ENCODE assay signal across 14 mouse cellular contexts in the genomic region with DNA sequence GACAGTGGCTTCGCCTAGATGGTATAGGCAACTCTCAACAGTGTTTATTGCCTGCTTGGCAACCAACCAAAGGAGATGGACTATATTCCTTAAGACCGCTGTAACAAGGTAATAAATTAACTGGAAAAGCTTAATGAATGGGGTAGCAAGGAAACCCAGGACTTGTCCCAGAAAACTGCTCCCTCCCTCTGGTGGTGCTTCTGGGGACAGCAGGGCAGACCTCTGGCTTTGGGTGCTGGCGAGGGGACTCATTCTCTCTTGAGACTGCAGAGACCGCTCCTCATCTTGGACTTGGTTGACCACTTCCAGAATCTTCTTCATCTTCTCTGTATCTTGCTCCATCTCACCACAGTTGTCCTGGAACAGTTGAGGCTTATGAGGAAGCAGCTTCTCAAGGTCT. TPM values are rescaled to one million over a fixed set of nuclear protein-coding genes. Genes with fewer than 3 reads are reported as not detected.
DNase-seq lines count a peak whose midpoint lies in the region; ATAC-seq and TF ChIP-seq lines count a peak whose summit lies in the region.
"Had no signal": no experiment of that assay in that cellular context is flagged by ENCODE, and none has a peak within 500 bp of the region (broad histone marks: within the 10 kb centered on the region; RNA-seq: fewer than 3 reads in every experiment).

No protein-coding gene starts in this region.

- no peaks in the 10 kb centered on the region for H3K27me3 ChIP-seq in midbrain, postnatal 0 days (ENCODE audit: insufficient read depth, low read length)
- H3K27me3 ChIP-seq in midbrain, embryonic 16.5 days (ENCODE audit: control insufficient read depth, insufficient read depth, low read depth, low read length): no peaks in the 10 kb centered on the region
- H3K27me3 ChIP-seq in splenic B cell, adult 2 months (ENCODE audit: control insufficient read depth, insufficient read depth, low read length, poor library complexity, severe bottlenecking): no peaks in the 10 kb centered on the region
- H3K27me3 ChIP-seq: hindbrain, embryonic 13.5 days; limb, embryonic 12.5 days; Patski had no signal

- DNase-seq in adrenal gland, postnatal 10 days: peak; percentile 15
- no peak for DNase-seq in adrenal gland, postnatal 25 days
- peak; percentile 51 for DNase-seq in kidney, postnatal 10 days
- no peak for DNase-seq in kidney, adult 9 months
- no peak for DNase-seq in midbrain, postnatal 0 days (ENCODE audit: low spot score)
- peak; percentile 18 for DNase-seq in splenic B cell, adult 2 months (ENCODE audit: low read depth, low spot score)
- no peak for DNase-seq in cerebellum, adult 9-11 months
- DNase-seq: heart, adult 18-20 months; layer of hippocampus, adult 9-11 months; right cerebral cortex, adult 18-20 months had no signal

- peak; percentile 53 for TF ChIP-seq CTCF in midbrain, postnatal 0 days (IDR thresholded peaks at IDR 0.05)

- WGBS in midbrain, postnatal 0 days: 90% methylated on average over 4 of the region's 4 CpGs
- WGBS in midbrain, embryonic 16.5 days: 93% methylated on average over 4 of the region's 4 CpGs

- no peaks in the 10 kb centered on the region for H3K4me1 ChIP-seq in midbrain, postnatal 0 days (ENCODE audit: insufficient read depth, low read length)
- H3K4me1 ChIP-seq in midbrain, embryonic 16.5 days (ENCODE audit: control insufficient read depth, insufficient read depth, low read length): no peaks in the 10 kb centered on the region
- H3K4me1 ChIP-seq: limb, embryonic 12.5 days had no signal

- H3K4me2 ChIP-seq in midbrain, postnatal 0 days (ENCODE audit: low read depth, low read length, poor library complexity, severe bottlenecking): no peak overlapping the region
- H3K4me2 ChIP-seq in midbrain, embryonic 16.5 days (ENCODE audit: low read length): no peak overlapping the region
- H3K4me2 ChIP-seq: hindbrain, embryonic 13.5 days; limb, embryonic 12.5 days had no signal

- H3K9ac ChIP-seq in midbrain, postnatal 0 days (replicated peaks; ENCODE audit: low read length, poor library complexity, severe bottlenecking): no peak overlapping the region
- no peak overlapping the region for H3K9ac ChIP-seq in midbrain, embryonic 16.5 days (ENCODE audit: low read depth, low read length)
- H3K9ac ChIP-seq: hindbrain, embryonic 13.5 days; limb, embryonic 12.5 days had no signal

- no peak overlapping the region for H3K27ac ChIP-seq in midbrain, postnatal 0 days (ENCODE audit: low read depth, low read length)
- no peak overlapping the region for H3K27ac ChIP-seq in midbrain, embryonic 16.5 days (ENCODE audit: low read length)
- H3K27ac ChIP-seq: hindbrain, embryonic 13.5 days; limb, embryonic 12.5 days had no signal

- H3K36me3 ChIP-seq in midbrain, postnatal 0 days (ENCODE audit: insufficient read depth, low read length): peaks cover 19% of the 10 kb centered on the region
- H3K36me3 ChIP-seq in midbrain, embryonic 16.5 days (ENCODE audit: control insufficient read depth, insufficient read depth, low read length): peaks cover 8% of the 10 kb centered on the region
- H3K36me3 ChIP-seq in splenic B cell, adult 2 months (ENCODE audit: control insufficient read depth, insufficient read depth, low read length, poor library complexity, severe bottlenecking): 0 out of 2 replicates have a peak, but pooled peaks cover 2% of the 10 kb centered on the region
- H3K36me3 ChIP-seq: limb, embryonic 12.5 days had no signal

- ATAC-seq in midbrain, postnatal 0 days (ENCODE audit: low FRiP score): no peak
- ATAC-seq in midbrain, embryonic 16.5 days: no peak
- ATAC-seq: Patski had no signal

- no peak overlapping the region for H3K4me3 ChIP-seq in midbrain, postnatal 0 days (ENCODE audit: low read depth, low read length)
- H3K4me3 ChIP-seq in midbrain, embryonic 16.5 days (ENCODE audit: low read depth, low read length): no peak overlapping the region
- H3K4me3 ChIP-seq: hindbrain, embryonic 13.5 days; limb, embryonic 12.5 days had no signal

- H3K9me3 ChIP-seq in midbrain, postnatal 0 days (ENCODE audit: low read length): no peaks in the 10 kb centered on the region
- no peaks in the 10 kb centered on the region for H3K9me3 ChIP-seq in midbrain, embryonic 16.5 days (replicated peaks; ENCODE audit: control insufficient read depth, low read length, poor library complexity, severe bottlenecking)
- H3K9me3 ChIP-seq: hindbrain, embryonic 13.5 days; limb, embryonic 12.5 days had no signal

RNA-seq across cellular contexts. Expression of gene Endod1, which starts 24.3 kb away (rescaled TPM):
- total RNA-seq in adrenal gland, postnatal 10 days (2021): 10 to 100 TPM; 13.6 to 15.8 TPM
- 13.3 and 14.0 TPM in 2 replicates for total RNA-seq in adrenal gland, postnatal 25 days (2021)
- total RNA-seq in midbrain, postnatal 0 days (2014; rRNA removed): 79.8 and 92.3 TPM in 2 replicates
- 40.6 and 43.1 TPM in 2 replicates for polyA plus RNA-seq in midbrain, postnatal 0 days (2015; fragmentation: Nextera tagmentation; extraction: Ambion mirVana)
- 27.1 and 36.7 TPM in 2 replicates for polyA plus RNA-seq in midbrain, embryonic 16.5 days (2015; fragmentation: Nextera tagmentation; extraction: Ambion mirVana)

Comparison
In these comparisons a context has a peak if more than half of its experiments do, and no peak if none do; other contexts are left out.
1. DNase-seq: peak in adrenal gland, postnatal 10 days (single experiment), kidney, postnatal 10 days (single experiment) and splenic B cell, adult 2 months (single experiment); none in adrenal gland, postnatal 25 days (single experiment), kidney, adult 9 months (single experiment), midbrain, postnatal 0 days (single experiment) and cerebellum, adult 9-11 months (single experiment).